Mouse (Mus musculus) liver, adult 2 months (tissue): ENCODE results near the gene Mcemp1. TPM values are rescaled to one million over a fixed set of nuclear protein-coding genes. Genes with fewer than 3 reads are reported as not detected.

Experiments used
- DNase-seq: peaks from one replicate; pipeline ENCODE4 v3.0.0-alpha.2; 2011; ENCODE audit warnings: low read depth, low spot score; ENCODE audit errors: extremely low read depth
- H3K27ac ChIP-seq: fragments of 200-500 bp; replicated peaks from 2 replicates; pipeline ENCODE4 v1.5.1; 2012; ENCODE audit warnings: low read depth, mild to moderate bottlenecking, control low read depth, inconsistent platforms, low read length; ENCODE audit not compliant: insufficient read depth
- H3K27me3 ChIP-seq: fragments of 200-500 bp; 2 replicates; pipeline ENCODE4 v1.6.1; 2012; ENCODE audit warnings: mild to moderate bottlenecking, moderate library complexity, low read length, inconsistent platforms; ENCODE audit not compliant: control insufficient read depth, insufficient read depth
- H3K36me3 ChIP-seq: fragments of 200-500 bp; 2 replicates; pipeline ENCODE4 v1.6.1; 2012; ENCODE audit warnings: low read length, inconsistent platforms; ENCODE audit not compliant: control insufficient read depth, insufficient read depth
- H3K4me1 ChIP-seq: fragments of 200-500 bp; 2 replicates; pipeline ENCODE4 v1.6.1; 2011; ENCODE audit warnings: low read length; ENCODE audit not compliant: control insufficient read depth, insufficient read depth
- H3K4me3 ChIP-seq: fragments of 200-500 bp; 2 replicates; pipeline ENCODE4 v1.5.1; 2011; ENCODE audit warnings: low read depth, mild to moderate bottlenecking, control low read depth, low read length, moderate library complexity; ENCODE audit not compliant: insufficient read depth
- H3K79me2 ChIP-seq: fragments of 200-500 bp; 2 replicates; pipeline ENCODE4 v1.6.1; 2012; ENCODE audit warnings: inconsistent platforms, mild to moderate bottlenecking, low read length, moderate library complexity; ENCODE audit not compliant: control insufficient read depth, insufficient read depth
- H3K9ac ChIP-seq: fragments of 200-500 bp; 2 replicates; pipeline ENCODE4 v1.6.1; 2012; ENCODE audit warnings: low read depth, mild to moderate bottlenecking, control low read depth, inconsistent platforms, low read length
- CTCF ChIP-seq: fragments of 200-500 bp; IDR thresholded peaks from 2 replicates; pipeline ENCODE4 v1.5.1; 2011; ENCODE audit warnings: low read depth, low read length, control low read depth
- POLR2A ChIP-seq: fragments of 200-500 bp; IDR thresholded peaks from 2 replicates; pipeline ENCODE4 v1.6.1; 2011; ENCODE audit warnings: low read length, control low read depth; ENCODE audit not compliant: insufficient read depth; ENCODE audit errors: extremely low read depth
- WGBS: fragments of 180-500 bp; shearing (Covaris S2); methylation state at CpG from one replicate; pipeline ENCODE4 v1.1.7; 2018; 5-methylcytosine and 5-hydroxymethylcytosine counted together
- polyA plus RNA-seq: library from polyadenylated mRNA; depleted of rRNA; stranded (reverse); fragments of >200 nt; gene quantifications from 2 replicates; pipeline ENCODE4 v1.2.3, GENCODE M21; 2012
- total RNA-seq: library from RNA; depleted of rRNA; stranded (reverse); fragments of >200 nt; gene quantifications from 2 replicates; pipeline ENCODE4 v1.2.3, GENCODE M21; 2014

Gene Mcemp1
- total and polyA plus RNA-seq, 2 experiments, result 0.11 to 0.28 TPM

- Histone ChIP-seq H3K27ac (no peak overlapping the region), H3K27me3 (no peaks in the 10 kb centered on the region; the same call in 1 of the 2 replicates), H3K9ac (no peak overlapping the region), H3K4me1 (no peaks in the 10 kb centered on the region), H3K79me2 (no peaks in the 10 kb centered on the region), H3K4me3 (no peak overlapping the region), H3K36me3 (no peaks in the 10 kb centered on the region)
- no peak for TF ChIP-seq POLR2A
- TF ChIP-seq CTCF, result no peak
- whole genome bisulfite sequencing, result 81% methylated on average over 4 of the region's 4 CpGs
- no peak for DNase-seq
Measured at GRCm38 (mm10) chr8:3647561-3647960, 18.0 kb upstream of the Mcemp1 start.

- no peaks in the 10 kb centered on the region for H3K4me1 ChIP-seq
- 56% methylated on average over 2 of the region's 2 CpGs for whole genome bisulfite sequencing
- no peak overlapping the region for H3K27ac ChIP-seq
- peak; percentile 26 for DNase-seq
- no peaks in the 10 kb centered on the region for H3K36me3 ChIP-seq
- no peak overlapping the region for H3K9ac ChIP-seq
- no peak overlapping the region for H3K4me3 ChIP-seq
- H3K27me3 ChIP-seq, result no peaks in the 10 kb centered on the region; the same call in 1 of the 2 replicates
- no peaks in the 10 kb centered on the region for H3K79me2 ChIP-seq
- TF ChIP-seq POLR2A (no peak), CTCF (no peak)
Measured at GRCm38 (mm10) chr8:3648268-3648667, 17.3 kb upstream of the Mcemp1 start.

GRCm38 (mm10) chr8:3648990-3649389 is 16.6 kb upstream of the Mcemp1 start:
- TF ChIP-seq POLR2A, result no peak
- TF ChIP-seq CTCF, result no peak
- H3K79me2 ChIP-seq, result no peaks in the 10 kb centered on the region
- H3K27ac ChIP-seq, result no peak overlapping the region
- no peaks in the 10 kb centered on the region for H3K4me1 ChIP-seq
- H3K27me3 ChIP-seq, result no peaks in the 10 kb centered on the region; the same call in 1 of the 2 replicates
- 69% methylated on average over 1 of the region's 1 CpGs for WGBS
- no peak for DNase-seq
- H3K4me3 ChIP-seq, result no peak overlapping the region
- H3K36me3 ChIP-seq, result no peaks in the 10 kb centered on the region
- H3K9ac ChIP-seq, result no peak overlapping the region

- Histone ChIP-seq H3K9ac (no peak overlapping the region), H3K4me1 (no peaks in the 10 kb centered on the region), H3K4me3 (no peak overlapping the region), H3K36me3 (no peaks in the 10 kb centered on the region), H3K79me2 (no peaks in the 10 kb centered on the region), H3K27ac (no peak overlapping the region), H3K27me3 (no peaks in the 10 kb centered on the region; the same call in 1 of the 2 replicates)
- WGBS, result 69% methylated on average over 3 of the region's 3 CpGs
- DNase-seq, result no peak
- no peak for TF ChIP-seq POLR2A
- TF ChIP-seq CTCF, result no peak
Measured at GRCm38 (mm10) chr8:3652845-3653244, 12.7 kb upstream of the Mcemp1 start.

GRCm38 (mm10) chr8:3654726-3655508 is 10.6 kb upstream of the Mcemp1 start:
- 67% methylated on average over 11 of the region's 11 CpGs for WGBS
- Histone ChIP-seq H3K36me3 (no peaks in the 10 kb centered on the region), H3K27me3 (no peaks in the 10 kb centered on the region; the same call in 1 of the 2 replicates), H3K9ac (no peak overlapping the region), H3K4me1 (no peaks in the 10 kb centered on the region), H3K79me2 (no peaks in the 10 kb centered on the region), H3K27ac (no peak overlapping the region), H3K4me3 (no peak overlapping the region)
- TF ChIP-seq POLR2A, result no peak
- no peak for TF ChIP-seq CTCF
- no peak for DNase-seq

GRCm38 (mm10) chr8:3655526-3655925 is 10.0 kb upstream of the Mcemp1 start, which contains the start of gene Retn:
Gene Retn (plus strand): TSS chr8:3655770.
- no peaks in the 10 kb centered on the region; the same call in 1 of the 2 replicates for H3K27me3 ChIP-seq
- H3K79me2 ChIP-seq, result no peaks in the 10 kb centered on the region
- H3K9ac ChIP-seq, result no peak within 1 kb of the TSS
- TF ChIP-seq POLR2A, result no peak
- no peak for TF ChIP-seq CTCF
- DNase-seq, result no peak
- no peaks in the 10 kb centered on the region for H3K36me3 ChIP-seq
- 73% methylated on average over 3 of the region's 3 CpGs for WGBS
- no peak within 1 kb of the TSS for H3K27ac ChIP-seq
- no peak within 1 kb of the TSS for H3K4me3 ChIP-seq
- H3K4me1 ChIP-seq, result no peaks in the 10 kb centered on the region
